Mouse (Mus musculus) erythroid progenitor cell, adult 5-6 weeks (primary cell): ENCODE measurements around the gene Klk1b27. TPM values are rescaled to one million over a fixed set of nuclear protein-coding genes. Genes with fewer than 3 reads are reported as not detected.
"Not testable (repeated sequence)": the region's sequence is repeated elsewhere in the genome, so short reads cannot be mapped to it uniquely, and the experiment has no call there.

ENCODE experiments used
- ATAC-seq: replicated peaks from 2 replicates; pipeline ENCODE4 v1.8.0; 2016; ENCODE audit warnings: moderate number of reproducible peaks, mild to moderate bottlenecking, moderate TSS enrichment, inconsistent platforms; ENCODE audit not compliant: poor library complexity, low FRiP score, severe bottlenecking
- total RNA-seq, 2 experiments: library from RNA; stranded (forward) in 1 of 2; stranded (reverse) in 1 of 2; fragments of 150-400 nt in 1 of 2; fragments of 186-747, 209-891 nt in 1 of 2; gene quantifications; 2 replicates each; pipeline versions ENCODE4 v1.2.3 to v1.2.4; 2015 to 2017; ENCODE audit warnings: low replicate concordance in 2 of 2

The Klk1b27 gene
- total RNA-seq (2015; ENCODE audit: low replicate concordance), result not detected in 2 replicates
- total RNA-seq (2017; ENCODE audit: low replicate concordance), result not detected in 2 replicates

DNA sequence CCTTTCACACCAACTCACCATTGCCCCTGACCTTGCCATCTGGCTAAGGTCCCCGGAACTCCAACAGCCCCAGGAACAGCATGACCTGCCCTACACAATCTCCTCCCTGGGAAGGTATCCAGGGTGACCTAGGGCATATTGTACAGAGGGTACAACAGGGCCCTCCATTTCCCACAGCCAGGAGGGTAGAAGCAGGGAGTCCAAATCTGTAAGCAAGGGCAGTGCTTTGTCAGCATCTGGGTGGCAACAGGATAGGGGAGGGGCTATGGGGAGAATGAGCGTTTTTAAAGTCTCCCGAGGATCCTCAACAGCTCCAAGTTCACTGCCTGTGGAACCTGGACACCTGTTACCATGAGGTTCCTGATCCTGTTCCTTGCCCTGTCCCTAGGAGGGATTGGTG lies at the start of gene Klk1b27:
Klk1b27 (plus strand) TSS at position 301 of the 400 bp plus-strand sequence.
- ATAC-seq, result not testable (repeated sequence)

- ATAC-seq, result no peak
Observed at GRCm38 (mm10) chr7:44004847-44005246, 47.2 kb upstream of the Klk1b27 start.

GRCm38 (mm10) chr7:44011868-44012267 lies 40.2 kb upstream of the Klk1b27 start, which contains the start of gene Klk1b26:
Gene Klk1b26, plus strand, starts transcription at chr7:44012168.
- ATAC-seq, result not testable (repeated sequence)

DNA sequence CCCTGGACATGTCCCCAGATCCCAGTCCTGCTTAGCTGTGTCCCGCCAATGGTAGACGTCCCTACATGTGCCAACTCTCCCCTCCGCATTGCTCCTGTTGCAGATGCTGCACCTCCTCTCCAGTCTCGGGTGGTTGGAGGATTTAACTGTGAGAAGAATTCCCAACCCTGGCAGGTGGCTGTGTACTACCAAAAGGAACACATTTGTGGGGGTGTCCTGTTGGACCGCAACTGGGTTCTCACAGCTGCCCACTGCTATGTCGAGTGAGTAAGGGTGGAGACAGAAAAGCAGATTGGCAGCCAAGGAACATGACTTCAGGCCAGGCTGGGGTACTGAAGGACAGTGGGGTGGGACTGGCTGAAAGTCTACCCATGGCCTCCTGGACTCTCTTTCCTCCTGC lies 37.4 kb upstream of the Klk1b27 start:
- not testable (repeated sequence) for ATAC-seq

GRCm38 (mm10) chr7:44015071-44015470 lies 37.0 kb upstream of the Klk1b27 start:
- no peak for ATAC-seq

- no peak for ATAC-seq
Observed at GRCm38 (mm10) chr7:44072117-44072516, 20.0 kb downstream of the Klk1b27 start.

DNA sequence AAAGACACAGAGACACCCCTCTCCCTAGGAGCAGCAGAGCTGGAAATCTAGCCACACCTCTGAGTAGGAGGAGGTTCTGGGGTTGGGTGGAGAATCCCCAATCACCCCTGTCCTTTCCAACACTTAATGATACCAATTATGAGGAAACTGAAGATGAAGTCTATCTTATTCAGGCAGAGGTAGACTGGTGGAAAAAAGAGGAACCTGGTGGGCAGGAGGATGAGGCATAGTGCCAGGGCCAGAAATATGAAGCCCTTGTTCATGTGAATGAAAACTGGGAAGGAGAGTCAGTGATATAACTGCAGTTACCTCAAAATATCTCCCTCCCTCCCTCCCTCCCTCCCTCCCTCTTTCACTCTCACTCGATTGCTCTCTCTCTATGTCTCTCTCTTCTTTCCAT lies 25.6 kb downstream of the Klk1b27 start:
- ATAC-seq, result no peak

DNA sequence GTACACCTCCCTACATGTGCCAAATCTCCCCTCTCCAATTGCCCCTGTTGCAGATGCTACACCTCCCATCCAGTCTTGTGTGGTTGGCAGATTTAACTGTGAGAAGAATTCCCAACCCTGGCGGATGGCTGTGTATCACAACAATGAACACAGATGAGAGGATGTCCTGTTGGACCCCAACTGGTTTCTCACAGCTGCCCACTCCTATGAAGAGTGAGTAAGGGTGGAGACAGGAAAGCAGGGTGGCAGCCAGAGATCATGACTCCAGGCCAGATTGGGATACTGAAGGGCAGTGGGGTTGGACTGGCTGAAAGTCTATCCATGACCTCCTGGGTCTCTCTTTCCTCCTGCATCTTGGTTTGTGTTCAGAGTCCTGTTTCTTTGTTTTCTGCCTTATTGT lies 44.0 kb downstream of the Klk1b27 start:
- no peak for ATAC-seq

DNA sequence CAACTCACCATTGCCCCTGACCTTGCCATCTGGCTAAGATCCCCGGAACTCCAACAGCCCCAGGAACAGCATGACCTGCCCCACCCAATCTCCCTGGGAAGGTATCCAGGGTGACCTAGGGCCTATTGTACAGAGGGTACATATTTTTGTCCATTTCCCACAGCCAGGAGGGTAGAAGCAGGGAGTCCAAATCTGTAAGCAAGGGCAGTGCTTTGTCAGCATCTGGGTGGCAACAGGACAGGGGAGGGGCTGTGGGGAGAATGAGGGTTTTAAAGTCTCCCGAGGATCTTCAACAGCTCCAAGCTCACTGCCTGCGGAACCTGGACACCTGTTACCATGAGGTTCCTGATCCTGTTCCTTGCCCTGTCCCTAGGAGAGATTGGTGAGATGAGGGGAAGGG lies 49.9 kb downstream of the Klk1b27 start, which contains the start of gene Klk1b21:
Klk1b21 (plus strand) TSS at position 301 of the 400 bp plus-strand sequence.
- not testable (repeated sequence) for ATAC-seq

Other genes starting within 250 kb of the Klk1b27 start
- gene Klk7, start 241.0 kb upstream of the Klk1b27 start, total RNA-seq (2015; ENCODE audit: low replicate concordance), result not detected in 2 replicates
- gene Klk7, start 241.0 kb upstream of the Klk1b27 start, total RNA-seq (2017; ENCODE audit: low replicate concordance), result not detected in 2 replicates
- not detected in 2 replicates for gene Klk6, start 227.8 kb upstream of the Klk1b27 start, total RNA-seq (2015; ENCODE audit: low replicate concordance)
- gene Klk6, start 227.8 kb upstream of the Klk1b27 start, total RNA-seq (2017; ENCODE audit: low replicate concordance), result not detected in 2 replicates
- gene Klk5, start 210.3 kb upstream of the Klk1b27 start, total RNA-seq (2015; ENCODE audit: low replicate concordance), result not detected in 2 replicates
- gene Klk5, start 210.3 kb upstream of the Klk1b27 start, total RNA-seq (2017; ENCODE audit: low replicate concordance), result not detected in 2 replicates
- gene Klk4, start 171.1 kb upstream of the Klk1b27 start, total RNA-seq (2015; ENCODE audit: low replicate concordance), result not detected in 2 replicates
- not detected in 2 replicates for gene Klk4, start 171.1 kb upstream of the Klk1b27 start, total RNA-seq (2017; ENCODE audit: low replicate concordance)
- not detected in 2 replicates for gene Klk15, start 118.5 kb upstream of the Klk1b27 start, total RNA-seq (2015; ENCODE audit: low replicate concordance)
- not detected in 2 replicates for gene Klk15, start 118.5 kb upstream of the Klk1b27 start, total RNA-seq (2017; ENCODE audit: low replicate concordance)
- not detected in 2 replicates for gene Klk1b8, start 101.6 kb upstream of the Klk1b27 start, total RNA-seq (2015; ENCODE audit: low replicate concordance)
- gene Klk1b8, start 101.6 kb upstream of the Klk1b27 start, total RNA-seq (2017; ENCODE audit: low replicate concordance), result not detected in 2 replicates
- gene Klk1b1, start 85.5 kb upstream of the Klk1b27 start, total RNA-seq (2015; ENCODE audit: low replicate concordance), result not detected in 2 replicates
- not detected in 2 replicates for gene Klk1b1, start 85.5 kb upstream of the Klk1b27 start, total RNA-seq (2017; ENCODE audit: low replicate concordance)
- gene Klk1b9, start 76.2 kb upstream of the Klk1b27 start, total RNA-seq (2015; ENCODE audit: low replicate concordance), result not detected in 2 replicates
- not detected in 2 replicates for gene Klk1b9, start 76.2 kb upstream of the Klk1b27 start, total RNA-seq (2017; ENCODE audit: low replicate concordance)
- gene Klk1b11, start 56.4 kb upstream of the Klk1b27 start, total RNA-seq (2015; ENCODE audit: low replicate concordance), result not detected in 2 replicates
- gene Klk1b11, start 56.4 kb upstream of the Klk1b27 start, total RNA-seq (2017; ENCODE audit: low replicate concordance), result not detected in 2 replicates
- gene Klk1b26, start 40.1 kb upstream of the Klk1b27 start, total RNA-seq (2015; ENCODE audit: low replicate concordance), result not detected in 2 replicates
- not detected in 2 replicates for gene Klk1b26, start 40.1 kb upstream of the Klk1b27 start, total RNA-seq (2017; ENCODE audit: low replicate concordance)
- not detected in 2 replicates for gene Klk1b21, start 50.0 kb downstream of the Klk1b27 start, total RNA-seq (2015; ENCODE audit: low replicate concordance)
- gene Klk1b21, start 50.0 kb downstream of the Klk1b27 start, total RNA-seq (2017; ENCODE audit: low replicate concordance), result not detected in 2 replicates
- gene Klk1b22, start 60.4 kb downstream of the Klk1b27 start, total RNA-seq (2015; ENCODE audit: low replicate concordance), result not detected in 2 replicates
- not detected in 2 replicates for gene Klk1b22, start 60.4 kb downstream of the Klk1b27 start, total RNA-seq (2017; ENCODE audit: low replicate concordance)
- gene Klk1b16, start 84.5 kb downstream of the Klk1b27 start, total RNA-seq (2015; ENCODE audit: low replicate concordance), result not detected in 2 replicates
- gene Klk1b16, start 84.5 kb downstream of the Klk1b27 start, total RNA-seq (2017; ENCODE audit: low replicate concordance), result not detected in 2 replicates
- not detected in 2 replicates for gene Klk1b24, start 135.9 kb downstream of the Klk1b27 start, total RNA-seq (2015; ENCODE audit: low replicate concordance)
- gene Klk1b24, start 135.9 kb downstream of the Klk1b27 start, total RNA-seq (2017; ENCODE audit: low replicate concordance), result not detected in 2 replicates
- gene Klk1b3, start 145.9 kb downstream of the Klk1b27 start, total RNA-seq (2015; ENCODE audit: low replicate concordance), result not detected in 2 replicates
- gene Klk1b3, start 145.9 kb downstream of the Klk1b27 start, total RNA-seq (2017; ENCODE audit: low replicate concordance), result not detected in 2 replicates
- not detected in 2 replicates for gene Klk1b4, start 155.1 kb downstream of the Klk1b27 start, total RNA-seq (2015; ENCODE audit: low replicate concordance)
- gene Klk1b4, start 155.1 kb downstream of the Klk1b27 start, total RNA-seq (2017; ENCODE audit: low replicate concordance), result not detected in 2 replicates
- gene Klk1b5, start 163.7 kb downstream of the Klk1b27 start, total RNA-seq (2015; ENCODE audit: low replicate concordance), result not detected in 2 replicates
- gene Klk1b5, start 163.7 kb downstream of the Klk1b27 start, total RNA-seq (2017; ENCODE audit: low replicate concordance), result not detected in 2 replicates
- gene Klk1, start 173.1 kb downstream of the Klk1b27 start, total RNA-seq (2015; ENCODE audit: low replicate concordance), result not detected in 2 replicates
- not detected in 2 replicates for gene Klk1, start 173.1 kb downstream of the Klk1b27 start, total RNA-seq (2017; ENCODE audit: low replicate concordance)
- not detected in 2 replicates for gene Gm36864, start 183.9 kb downstream of the Klk1b27 start, total RNA-seq (2015; ENCODE audit: low replicate concordance)
- gene Gm36864, start 183.9 kb downstream of the Klk1b27 start, total RNA-seq (2017; ENCODE audit: low replicate concordance), result not detected in 2 replicates
- not detected in 2 replicates for gene 1700028J19Rik, start 194.4 kb downstream of the Klk1b27 start, total RNA-seq (2015; ENCODE audit: low replicate concordance)
- 0.90 and 2.2 TPM in 2 replicates for gene 1700028J19Rik, start 194.4 kb downstream of the Klk1b27 start, total RNA-seq (2017; ENCODE audit: low replicate concordance)
- gene 2410002F23Rik, start 194.4 kb downstream of the Klk1b27 start, total RNA-seq (2015; ENCODE audit: low replicate concordance), result 16.6 and 17.6 TPM in 2 replicates
- 9.2 and 11.4 TPM in 2 replicates for gene 2410002F23Rik, start 194.4 kb downstream of the Klk1b27 start, total RNA-seq (2017; ENCODE audit: low replicate concordance)
- gene Acp4, start 205.1 kb downstream of the Klk1b27 start, total RNA-seq (2015; ENCODE audit: low replicate concordance), result not detected in 2 replicates
- not detected in 2 replicates for gene Acp4, start 205.1 kb downstream of the Klk1b27 start, total RNA-seq (2017; ENCODE audit: low replicate concordance)
- not detected in 2 replicates for gene Gm15517, start 209.2 kb downstream of the Klk1b27 start, total RNA-seq (2015; ENCODE audit: low replicate concordance)
- not detected in 2 replicates for gene Gm15517, start 209.2 kb downstream of the Klk1b27 start, total RNA-seq (2017; ENCODE audit: low replicate concordance)